Mouse (Mus musculus) heart, adult 2 months (tissue): ENCODE measurements around the gene Atp6v0c.

Source experiments
- CTCF ChIP-seq: fragments of 200-600 bp; IDR thresholded peaks from 2 replicates; pipeline ENCODE4 v1.8.1; 2022; ENCODE audit warnings: antibody characterized with exemption, mild to moderate bottlenecking, moderate library complexity
- POLR2A ChIP-seq: fragments of 200-500 bp; IDR thresholded peaks from 2 replicates; pipeline ENCODE4 v1.6.1; 2011; ENCODE audit warnings: mild to moderate bottlenecking, low read depth, low read length, control low read depth; ENCODE audit not compliant: insufficient read depth

DNA sequence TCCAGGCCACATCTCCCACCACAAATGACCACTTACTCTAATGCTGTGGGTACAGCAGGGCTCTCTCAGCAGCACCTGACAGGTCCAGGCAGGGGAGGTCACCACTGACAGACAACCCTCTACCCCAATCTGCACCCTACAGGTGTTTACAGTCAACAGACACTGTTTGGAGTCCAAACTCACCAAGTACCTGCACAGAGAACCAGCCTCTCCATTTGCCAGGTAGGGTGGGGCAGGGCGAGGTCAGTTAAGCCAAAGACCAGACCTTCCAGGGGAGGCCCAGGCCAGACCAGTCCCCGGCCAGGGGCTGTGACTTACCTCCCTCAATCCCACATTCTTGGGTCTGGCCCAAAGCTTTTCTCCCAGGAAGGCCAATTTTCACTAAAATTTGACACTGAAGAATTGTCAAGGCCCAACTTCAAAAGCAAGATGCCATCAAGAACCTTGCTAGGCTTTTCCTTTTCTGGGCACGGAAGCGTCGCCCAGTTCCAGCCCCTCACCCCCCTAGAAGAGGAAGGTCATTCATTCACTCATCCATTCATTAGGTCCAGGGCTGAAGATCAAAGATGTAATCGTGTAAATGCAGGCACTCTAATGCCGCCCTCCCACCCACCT, 1.5 kb downstream of the Atp6v0c start:
- no peak for TF ChIP-seq POLR2A
- no peak for TF ChIP-seq CTCF
